Mouse (Mus musculus) kidney, adult 2 months (tissue): ENCODE data around the gene Ly6g6e. TPM values are rescaled to one million over a fixed set of nuclear protein-coding genes. Genes with fewer than 3 reads are reported as not detected.

Experiments
- DNase-seq: peaks from one replicate; pipeline ENCODE4 v3.0.0; 2021
- H3K27ac ChIP-seq: fragments of 200-500 bp; 2 replicates; pipeline ENCODE4 v1.5.1; 2012; ENCODE audit warnings: low read depth, low read length, control low read depth, inconsistent platforms; ENCODE audit not compliant: insufficient read depth
- H3K27me3 ChIP-seq: fragments of 200-500 bp; replicated peaks from 2 replicates; pipeline ENCODE4 v1.6.1; 2012; ENCODE audit warnings: mild to moderate bottlenecking, moderate library complexity, low read length, inconsistent platforms; ENCODE audit not compliant: control insufficient read depth, insufficient read depth
- H3K36me3 ChIP-seq: fragments of 200-500 bp; 2 replicates; pipeline ENCODE4 v1.6.1; 2012; ENCODE audit warnings: mild to moderate bottlenecking, moderate library complexity, low read length, inconsistent platforms; ENCODE audit not compliant: control insufficient read depth, insufficient read depth
- H3K4me1 ChIP-seq: fragments of 200-500 bp; 2 replicates; pipeline ENCODE4 v1.6.1; 2011; ENCODE audit warnings: low read length; ENCODE audit not compliant: control insufficient read depth, insufficient read depth
- H3K4me3 ChIP-seq: fragments of 200-500 bp; 2 replicates; pipeline ENCODE4 v1.5.1; 2011; ENCODE audit warnings: mild to moderate bottlenecking, low read depth, low read length, control low read depth; ENCODE audit not compliant: insufficient read depth
- CTCF ChIP-seq: fragments of 200-500 bp; conservative IDR thresholded peaks from 2 replicates; pipeline ENCODE4 v1.5.1; 2011; ENCODE audit warnings: low read depth, mild to moderate bottlenecking, control low read depth, low read length, moderate library complexity, mixed read lengths; ENCODE audit not compliant: insufficient read depth, insufficient read length
- POLR2A ChIP-seq: fragments of 200-500 bp; IDR thresholded peaks from one replicate; pipeline ENCODE4 v1.6.1; 2011; ENCODE audit warnings: low read depth, low read length, control low read depth
- WGBS: fragments of 180-500 bp; shearing (Covaris S2); methylation state at CpG from one replicate; pipeline ENCODE4 v1.1.7; 2018; 5-methylcytosine and 5-hydroxymethylcytosine counted together
- polyA plus RNA-seq: library from polyadenylated mRNA; depleted of rRNA; stranded (reverse); fragments of >200 nt; gene quantifications from 2 replicates; pipeline ENCODE4 v1.2.3, GENCODE M21; 2012

Gene Ly6g6e
- polyA plus RNA-seq, 1 experiment = 2.5 TPM

DNA sequence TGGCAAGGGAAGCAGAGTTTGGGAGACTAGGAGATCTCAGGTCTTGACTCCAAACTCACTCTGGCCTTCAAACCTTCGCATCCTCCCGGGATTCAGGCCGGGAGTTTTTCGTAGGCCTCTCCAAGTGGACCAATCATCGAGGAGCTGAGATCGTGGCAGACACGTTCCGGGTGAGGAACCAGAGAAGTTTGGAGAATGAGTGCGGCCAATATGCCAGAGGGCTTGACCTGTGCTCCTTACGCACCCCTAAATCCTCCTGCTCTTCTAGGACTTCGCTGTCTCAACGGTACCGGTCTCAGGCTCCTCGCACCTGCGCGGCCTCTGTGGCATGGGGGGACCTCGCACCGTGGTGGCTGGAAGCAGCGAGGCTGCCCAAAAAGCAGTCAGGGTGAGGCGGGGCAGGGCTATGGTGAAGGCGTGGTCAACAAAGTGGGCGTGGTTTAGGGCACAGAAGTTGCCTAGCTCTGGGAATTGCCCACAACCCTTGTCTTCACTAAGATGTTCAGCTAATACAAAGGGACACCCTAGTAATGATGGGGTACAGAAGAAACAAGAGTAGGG, 15.9 kb upstream of the Ly6g6e start:
- no peak for TF ChIP-seq CTCF
- no peak for TF ChIP-seq POLR2A
- 59% methylated on average over 22 of the region's 22 CpGs for WGBS
- DNase-seq = peak; percentile 24
- Histone ChIP-seq H3K36me3 (no peaks in the 10 kb centered on the region), H3K4me3 (no peak overlapping the region), H3K4me1 (peaks cover 6% of the 10 kb centered on the region; the same call in 1 of the 2 replicates), H3K27me3 (no peaks in the 10 kb centered on the region), H3K27ac (no peak overlapping the region)

DNA sequence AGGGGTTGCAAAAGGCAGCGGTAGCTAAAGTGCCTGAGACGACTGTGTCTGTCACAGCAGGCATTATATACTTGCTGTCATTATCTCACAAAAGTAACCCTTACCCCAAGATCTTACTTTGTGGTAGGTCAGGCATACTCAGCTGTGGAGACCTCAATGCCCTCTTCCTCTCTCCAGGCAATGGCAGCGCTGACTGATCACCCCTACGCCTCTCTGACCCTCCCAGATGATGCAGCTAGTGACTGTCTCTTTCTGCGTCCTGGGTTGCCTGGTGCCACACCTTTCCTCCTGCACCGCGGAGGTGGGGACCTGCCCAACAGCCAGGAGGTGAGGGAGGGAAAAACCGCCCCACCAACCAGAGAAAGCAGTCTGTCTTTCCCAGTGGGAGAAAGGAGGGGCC, 15.4 kb upstream of the Ly6g6e start:
- no peak overlapping the region for H3K4me3 ChIP-seq
- no peak overlapping the region for H3K27ac ChIP-seq
- peaks cover 6% of the 10 kb centered on the region; the same call in 1 of the 2 replicates for H3K4me1 ChIP-seq
- no peaks in the 10 kb centered on the region for H3K27me3 ChIP-seq
- no peaks in the 10 kb centered on the region for H3K36me3 ChIP-seq
- TF ChIP-seq CTCF (no peak), POLR2A (no peak)
- WGBS = 81% methylated on average over 8 of the region's 8 CpGs
- no peak for DNase-seq

GRCm38 (mm10) chr17:35063466-35063865, 13.2 kb upstream of the Ly6g6e start:
- no peak overlapping the region for H3K4me3 ChIP-seq
- no peak overlapping the region for H3K27ac ChIP-seq
- no peaks in the 10 kb centered on the region for H3K36me3 ChIP-seq
- no peaks in the 10 kb centered on the region; the same call in 1 of the 2 replicates for H3K4me1 ChIP-seq
- no peak for DNase-seq
- no peak for TF ChIP-seq POLR2A
- TF ChIP-seq CTCF = no peak
- H3K27me3 ChIP-seq = no peaks in the 10 kb centered on the region
- 86% methylated on average over 3 of the region's 3 CpGs for WGBS

DNA sequence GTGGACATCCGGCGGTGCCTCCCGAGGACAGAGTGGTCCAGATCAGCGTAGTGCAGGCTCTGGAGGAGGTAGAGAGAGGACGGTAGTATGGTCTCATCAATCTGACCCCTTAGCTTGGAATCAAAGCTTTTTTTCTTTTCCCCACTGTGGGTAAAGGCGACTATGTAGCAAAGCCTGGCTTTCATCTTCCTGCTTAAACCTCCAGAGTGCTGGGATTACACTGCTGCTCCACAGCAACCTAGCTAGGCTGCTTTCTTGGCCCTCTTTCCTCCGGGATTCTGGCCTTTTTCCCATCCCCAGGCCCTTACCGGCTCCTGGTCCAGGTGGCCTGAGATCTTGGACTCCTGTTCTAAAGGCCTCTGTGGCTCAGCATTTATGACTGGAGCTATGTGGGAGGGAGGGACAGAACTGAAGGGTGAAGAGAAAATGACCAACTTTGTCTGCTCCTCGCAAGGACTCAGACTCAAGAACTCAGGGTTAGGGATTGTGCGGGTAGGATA, 12.3 kb upstream of the Ly6g6e start:
- Histone ChIP-seq H3K27me3 (no peaks in the 10 kb centered on the region), H3K4me3 (peak overlapping the region; percentile 4; the same call in 1 of the 2 replicates), H3K27ac (peak overlapping the region; percentile 65), H3K36me3 (no peaks in the 10 kb centered on the region), H3K4me1 (no peaks in the 10 kb centered on the region; the same call in 1 of the 2 replicates)
- TF ChIP-seq CTCF = no peak
- TF ChIP-seq POLR2A = no peak
- DNase-seq = peak; percentile 18
- WGBS = 43% methylated on average over 10 of the region's 10 CpGs

DNA sequence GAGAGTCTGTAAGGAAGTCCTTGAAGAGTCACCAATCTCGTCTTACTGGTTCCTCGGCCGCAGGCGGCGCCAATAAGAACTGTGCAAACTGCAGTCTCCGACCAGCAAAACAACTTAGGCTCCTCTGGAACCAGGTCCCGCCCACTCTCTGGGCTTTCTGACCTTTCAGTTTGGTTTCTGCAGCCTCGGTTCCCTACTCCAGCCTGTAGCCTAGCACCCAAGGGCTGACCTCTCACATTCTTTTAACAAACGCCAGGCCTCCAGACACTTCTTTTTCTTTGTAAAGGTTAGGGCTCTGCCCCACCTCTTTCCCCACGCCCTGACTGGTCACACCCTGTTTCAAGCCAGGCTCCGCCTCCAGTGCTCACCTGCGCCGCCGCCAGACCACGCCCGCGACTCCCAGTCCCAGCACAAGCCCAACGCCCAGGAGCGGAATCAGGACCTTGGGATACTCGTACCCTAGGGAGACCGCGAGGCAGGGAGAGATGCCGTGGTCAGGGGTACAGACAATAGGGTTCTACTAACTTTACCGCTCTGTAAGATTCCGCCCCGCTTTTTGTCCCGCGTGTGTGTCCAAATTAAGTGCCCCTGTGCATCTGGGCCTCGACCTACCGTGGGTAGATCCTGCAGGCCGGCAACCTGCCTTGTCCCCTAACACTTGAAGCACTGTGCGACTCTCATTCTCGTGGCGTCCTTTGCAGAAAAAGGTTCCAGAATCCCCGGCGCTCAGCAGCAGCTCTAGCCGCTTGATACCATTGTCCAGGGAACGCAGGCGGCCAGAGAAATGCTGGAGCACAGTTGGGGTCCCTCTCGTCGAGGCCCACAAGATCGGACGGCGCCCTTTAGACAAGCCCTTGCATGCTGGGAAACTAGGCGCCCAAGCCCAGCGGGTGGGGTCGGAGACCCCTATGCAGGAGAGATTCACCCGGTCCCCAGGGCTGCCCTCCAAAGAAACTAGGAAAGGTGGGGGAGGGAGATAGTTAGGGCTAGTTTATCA, 11.5 kb upstream of the Ly6g6e start, which contains the start of gene Ly6g6c:
Gene Ly6g6c (plus strand): TSS at position 438 of the 997 bp plus-strand sequence.
- peak within 1 kb of the TSS; percentile 65 for H3K27ac ChIP-seq
- TF ChIP-seq CTCF (no peak), POLR2A (no peak)
- H3K4me3 ChIP-seq = peak within 1 kb of the TSS; percentile 47
- no peaks in the 10 kb centered on the region; the same call in 1 of the 2 replicates for H3K4me1 ChIP-seq
- H3K27me3 ChIP-seq = no peaks in the 10 kb centered on the region
- DNase-seq = peak; percentile 83
- WGBS = 9% methylated on average over 48 of the region's 48 CpGs
- H3K36me3 ChIP-seq = no peaks in the 10 kb centered on the region

DNA sequence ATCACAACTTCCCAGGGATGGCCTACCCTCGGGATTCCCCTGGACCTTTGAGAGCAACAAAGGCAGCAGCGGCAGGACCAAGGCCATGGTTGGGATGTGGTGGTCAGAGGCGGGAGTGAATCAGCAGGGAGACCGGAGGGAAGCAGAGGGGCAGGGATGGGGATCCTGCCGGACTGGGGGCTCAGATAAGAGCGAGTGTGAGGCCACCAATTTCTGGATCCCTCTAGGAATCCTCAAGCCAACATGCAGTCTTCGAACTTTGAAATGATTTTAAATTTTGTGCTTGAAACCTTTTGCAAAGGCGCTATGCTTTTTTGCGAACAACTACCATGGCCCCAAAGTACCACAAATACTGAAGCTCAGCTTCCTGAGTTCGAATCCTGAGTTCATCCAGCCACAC, 10.6 kb upstream of the Ly6g6e start, which contains the start of gene Mpig6b:
Gene Mpig6b (minus strand): TSS at position 101 of the 400 bp plus-strand sequence.
- 76% methylated on average over 10 of the region's 10 CpGs for WGBS
- H3K27ac ChIP-seq = peak within 1 kb of the TSS; percentile 57
- TF ChIP-seq CTCF = no peak
- H3K27me3 ChIP-seq = no peaks in the 10 kb centered on the region
- no peak for DNase-seq
- H3K4me3 ChIP-seq = peak within 1 kb of the TSS; percentile 47
- no peaks in the 10 kb centered on the region for H3K36me3 ChIP-seq
- H3K4me1 ChIP-seq = no peaks in the 10 kb centered on the region; the same call in 1 of the 2 replicates
